Mouse (Mus musculus): ENCODE results near the gene Cdk16.
A peak's percentile ranks its signal among the peaks of the same experiment; 100 is the strongest.
"Not testable (repeated sequence)": the region's sequence is repeated elsewhere in the genome, so short reads cannot be mapped to it uniquely, and the experiment has no call there.

The Cdk16 gene

GRCm38 (mm10) chrX:20687519-20688067 is at the start of gene Cdk16:
Cdk16 (plus strand) TSS chrX:20687954.
- peak; percentile 84 for DNase-seq (ENCODE audit: low read depth)

GRCm38 (mm10) chrX:20638141-20638540 is 49.6 kb upstream of the Cdk16 start:
- DNase-seq (ENCODE audit: low read depth), result no peak

GRCm38 (mm10) chrX:20644780-20645179 is 43.0 kb upstream of the Cdk16 start:
- no peak for DNase-seq (ENCODE audit: low read depth)

GRCm38 (mm10) chrX:20657593-20657992 is 30.2 kb upstream of the Cdk16 start:
- DNase-seq (ENCODE audit: low read depth), result no peak

DNA sequence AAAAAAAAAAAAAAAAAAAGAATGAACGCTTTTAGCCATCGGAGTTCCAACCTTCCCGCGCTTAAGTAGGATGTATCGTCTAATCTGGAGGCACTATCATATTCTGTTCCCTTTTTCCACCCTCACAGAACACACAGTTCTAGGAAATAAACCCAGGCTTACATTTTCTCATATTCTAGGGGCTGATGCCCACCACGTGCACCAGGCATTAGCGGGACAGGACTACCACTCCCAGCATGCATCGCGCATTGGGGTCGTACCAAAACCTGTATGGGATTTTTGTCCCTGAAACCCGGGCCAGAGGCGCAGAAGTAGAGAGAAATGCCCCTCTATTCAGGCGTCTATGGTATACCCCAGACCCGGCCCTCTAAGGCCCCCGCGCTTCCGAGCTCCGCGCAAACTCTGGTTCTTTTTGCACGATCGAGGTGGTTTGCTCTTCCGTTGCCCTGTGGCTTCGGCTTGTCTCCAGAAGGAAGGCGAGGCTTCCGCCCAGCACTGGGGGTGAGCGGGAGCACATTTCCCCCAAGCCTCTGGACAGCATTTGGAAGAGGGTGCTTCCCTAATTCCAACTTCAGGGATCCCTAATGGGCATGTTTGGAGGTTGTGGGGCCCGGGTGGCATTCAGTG is 29.6 kb upstream of the Cdk16 start, which contains the start of gene Uba1:
TSS of gene Uba1 (plus strand) at position 301 of the 627 bp plus-strand sequence.
- peak; percentile 74 for DNase-seq (ENCODE audit: low read depth)

DNA sequence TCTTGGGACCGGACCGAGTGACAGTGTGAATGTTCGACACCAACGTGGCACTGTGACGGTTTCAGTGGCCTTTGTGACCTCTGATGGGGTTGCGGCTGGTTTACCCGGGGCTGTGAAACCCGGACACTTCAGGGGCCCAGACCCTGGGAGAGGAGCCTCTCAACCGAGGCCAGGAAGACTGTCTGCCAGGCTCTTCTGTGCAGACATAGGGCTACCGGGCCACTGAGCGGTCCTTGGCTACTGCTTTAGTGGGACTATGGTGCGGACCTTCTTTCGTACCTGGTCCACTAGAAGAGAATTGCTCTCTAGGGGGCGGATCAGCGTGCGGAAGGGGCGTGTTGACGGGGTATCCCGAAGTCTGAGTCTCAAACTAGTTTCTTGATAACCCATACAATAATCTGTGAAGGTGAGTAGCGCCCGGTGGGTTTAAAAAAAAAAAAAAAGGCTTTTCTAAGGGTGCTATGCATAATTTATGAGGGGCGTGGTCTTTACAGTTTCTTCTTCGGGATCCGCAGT is 28.8 kb upstream of the Cdk16 start:
- no peak for DNase-seq (ENCODE audit: low read depth)

GRCm38 (mm10) chrX:20662317-20662715 is 25.4 kb upstream of the Cdk16 start:
- DNase-seq (ENCODE audit: low read depth), result no peak

GRCm38 (mm10) chrX:20662716-20663443 is 24.9 kb upstream of the Cdk16 start:
- peak; percentile 83 for DNase-seq (ENCODE audit: low read depth)

- no peak for DNase-seq (ENCODE audit: low read depth)
Measured at GRCm38 (mm10) chrX:20663444-20663790, 24.3 kb upstream of the Cdk16 start.

DNA sequence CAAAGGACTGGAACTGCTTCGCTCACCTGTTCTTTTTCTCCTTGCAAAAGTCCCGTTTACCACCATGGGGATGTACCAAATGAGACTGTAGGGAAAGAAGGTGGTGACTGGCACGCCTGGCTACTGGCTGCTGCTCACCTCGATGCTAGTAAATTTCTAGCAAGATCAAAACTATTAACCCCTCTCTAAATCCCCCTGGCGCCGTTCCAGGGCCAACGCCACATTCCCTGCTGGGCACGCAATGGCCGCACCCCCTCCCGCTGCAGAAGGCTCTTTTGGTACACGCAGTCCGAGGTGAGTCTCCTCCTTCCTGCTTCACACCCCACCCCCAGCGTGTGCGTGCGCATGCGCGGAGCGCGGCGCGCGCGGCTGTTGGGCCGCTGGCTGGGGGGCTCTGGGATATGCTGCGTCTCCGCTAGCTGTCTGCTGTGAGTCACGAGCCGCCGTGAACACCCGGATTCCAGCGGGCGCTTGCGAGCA is 354 bp downstream of the Cdk16 start:
- peak; percentile 53 for DNase-seq (ENCODE audit: low read depth)

DNA sequence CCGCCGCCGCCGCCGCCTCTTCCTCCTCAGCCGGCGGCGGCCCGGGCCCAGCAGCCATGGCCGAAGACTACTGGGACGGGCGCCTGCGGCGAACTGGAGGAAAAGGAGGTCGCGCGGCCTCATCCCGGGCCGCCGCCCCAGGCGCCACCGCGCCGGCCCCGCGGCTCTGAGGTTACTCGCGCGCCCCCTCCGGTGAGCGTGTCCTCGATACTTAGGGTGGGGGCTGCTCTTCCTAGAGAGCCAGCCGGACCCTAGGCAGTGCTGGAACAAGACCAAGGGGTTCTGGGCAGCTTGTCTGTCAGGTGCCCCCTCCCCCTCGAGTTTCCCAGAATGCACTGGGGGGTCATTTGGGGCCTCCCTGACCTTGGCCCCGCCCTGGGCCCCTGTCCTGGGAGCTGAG is 861 bp downstream of the Cdk16 start:
- no peak for DNase-seq (ENCODE audit: low read depth)

- DNase-seq (ENCODE audit: low read depth), result no peak
Measured at GRCm38 (mm10) chrX:20691566-20691965, 3.8 kb downstream of the Cdk16 start.

- no peak for DNase-seq (ENCODE audit: low read depth)
Measured at GRCm38 (mm10) chrX:20692616-20693015, 4.9 kb downstream of the Cdk16 start.

GRCm38 (mm10) chrX:20695842-20696241 is 8.1 kb downstream of the Cdk16 start:
- DNase-seq (ENCODE audit: low read depth), result no peak

GRCm38 (mm10) chrX:20703741-20704290 is 16.1 kb downstream of the Cdk16 start, which contains the start of gene Usp11:
Usp11 (plus strand) TSS chrX:20703906.
- DNase-seq (ENCODE audit: low read depth), result no peak

DNA sequence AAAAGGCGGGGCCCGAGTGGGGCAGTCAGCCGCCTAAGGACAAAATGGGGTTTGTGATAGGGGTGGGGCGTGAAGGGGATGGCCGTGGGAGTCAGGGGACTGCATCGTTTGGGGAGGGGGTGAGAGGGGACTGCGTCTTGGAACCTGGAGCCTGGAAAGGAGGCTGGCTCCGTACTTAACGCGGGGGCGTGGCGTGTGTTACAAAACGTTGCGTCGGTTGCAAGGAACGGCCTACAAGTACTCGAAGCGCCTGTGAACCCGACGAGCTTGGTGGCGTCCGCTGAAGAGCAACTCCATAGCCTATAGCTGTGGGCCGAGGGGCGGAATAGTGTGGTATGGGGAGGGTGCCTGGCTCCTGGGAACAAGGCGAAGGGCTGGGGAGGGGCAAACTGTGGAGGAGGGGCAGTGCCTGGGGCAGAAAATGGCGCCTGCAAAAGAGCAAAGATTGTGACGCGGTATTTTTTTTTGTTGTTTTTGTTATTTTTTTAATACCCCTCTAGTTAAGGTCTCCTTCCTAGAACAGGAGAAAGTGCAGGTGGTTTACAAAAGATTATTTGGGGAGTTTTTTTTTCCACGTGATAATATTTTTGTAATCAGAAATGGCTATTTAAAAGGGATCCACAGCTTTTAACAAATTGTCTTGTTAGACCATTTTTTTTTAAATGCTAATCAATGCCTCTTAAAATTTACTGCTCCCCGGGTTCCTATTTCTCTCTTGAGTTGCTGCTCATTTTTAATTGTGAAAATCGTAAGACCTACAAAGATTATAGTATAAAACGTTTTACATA is 16.7 kb downstream of the Cdk16 start:
- peak; percentile 46 for DNase-seq (ENCODE audit: low read depth)

- no peak for DNase-seq (ENCODE audit: low read depth)
Measured at GRCm38 (mm10) chrX:20705083-20705402, 17.3 kb downstream of the Cdk16 start.

- DNase-seq (ENCODE audit: low read depth), result no peak
Measured at GRCm38 (mm10) chrX:20728681-20729080, 40.9 kb downstream of the Cdk16 start.

DNA sequence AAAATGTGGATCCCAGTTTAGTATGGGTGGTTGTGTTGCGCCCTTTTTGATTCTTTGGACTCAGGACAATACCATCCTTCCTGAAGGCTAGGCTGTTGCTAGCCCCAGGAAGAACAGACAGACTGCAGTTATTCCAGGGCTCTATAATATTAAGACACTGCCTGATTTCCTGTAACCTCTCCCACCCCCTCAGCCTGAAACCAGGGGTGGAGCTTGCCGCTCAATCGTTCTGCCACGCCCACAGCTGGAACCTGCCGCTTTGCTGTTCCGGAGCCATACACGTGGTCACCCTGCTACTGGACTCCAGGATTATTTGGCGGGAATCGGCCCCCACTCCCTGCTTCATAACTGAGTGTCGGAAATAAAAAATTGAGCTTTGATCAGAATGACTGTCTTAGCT is 42.3 kb downstream of the Cdk16 start:
- DNase-seq (ENCODE audit: low read depth), result not testable (repeated sequence)

GRCm38 (mm10) chrX:20736479-20736878 is 48.7 kb downstream of the Cdk16 start:
- DNase-seq (ENCODE audit: low read depth), result no peak

- DNase-seq (ENCODE audit: low read depth), result no peak
Measured at GRCm38 (mm10) chrX:20748829-20749228, 61.1 kb downstream of the Cdk16 start.

Measured in c-Kit-positive CD71-positive TER-119-negative erythroid progenitor cells, embryonic 14.5 days (primary cell).